Comparison of ENCODE assay signal across 8 mouse cellular contexts in genomic region chr5:128504502-128504901, GRCm38 (mm10).
A peak's percentile ranks its signal among the peaks of the same experiment; 100 is the strongest.
DNase-seq lines count a peak whose midpoint lies in the region; ATAC-seq and TF ChIP-seq lines count a peak whose summit lies in the region.

No protein-coding gene starts in this region.

- 11% methylated on average over 4 of the region's 4 CpGs for WGBS in heart, embryonic 11.5 days (ENCODE audit: insufficient replicate concordance)
- WGBS in thymus, adult 2 months = 10% methylated on average over 4 of the region's 4 CpGs
- WGBS in hindbrain, embryonic 12.5 days = 11% methylated on average over 4 of the region's 4 CpGs

- H3K9ac ChIP-seq in heart, embryonic 11.5 days (ENCODE audit: low read depth, low read length) = no peak overlapping the region
- H3K9ac ChIP-seq in hindbrain, embryonic 12.5 days = no peak overlapping the region

- no peak overlapping the region for H3K4me3 ChIP-seq in heart, embryonic 11.5 days (ENCODE audit: low read depth, low read length)
- no peak overlapping the region for H3K4me3 ChIP-seq in thymus, adult 2 months (ENCODE audit: control insufficient read depth, insufficient read depth, low read length)
- H3K4me3 ChIP-seq in hindbrain, embryonic 12.5 days = no peak overlapping the region

- no peak for ATAC-seq in heart, embryonic 11.5 days (replicated peaks; ENCODE audit: insufficient number of reproducible peaks, low FRiP score, low TSS enrichment)
- ATAC-seq in hindbrain, embryonic 12.5 days (ENCODE audit: low FRiP score) = peak; percentile 64; the same call in 1 of the 2 replicates

- no peak for TF ChIP-seq CTCF in thymus, adult 2 months (IDR thresholded peaks at IDR 0.05; ENCODE audit: borderline replicate concordance, control insufficient read depth, extremely low read depth, insufficient read depth, low read length, poor library complexity)

- H3K4me2 ChIP-seq in heart, embryonic 11.5 days = no peak overlapping the region
- no peak overlapping the region for H3K4me2 ChIP-seq in hindbrain, embryonic 12.5 days (replicated peaks)

- no peak for TF ChIP-seq POLR2A in thymus, adult 2 months (IDR thresholded peaks at IDR 0.05; ENCODE audit: control insufficient read depth, extremely low read depth, insufficient read depth, low read length, poor library complexity)

- H3K4me1 ChIP-seq in heart, embryonic 11.5 days (ENCODE audit: control insufficient read depth, insufficient read depth, low read length) = no peaks in the 10 kb centered on the region
- H3K4me1 ChIP-seq in thymus, adult 2 months (replicated peaks; ENCODE audit: control insufficient read depth, insufficient read depth, low read length) = no peaks in the 10 kb centered on the region
- H3K4me1 ChIP-seq in hindbrain, embryonic 12.5 days = no peaks in the 10 kb centered on the region

- no peak overlapping the region for H3K27ac ChIP-seq in heart, embryonic 11.5 days (ENCODE audit: low read depth, low read length)
- H3K27ac ChIP-seq in thymus, adult 2 months (ENCODE audit: control insufficient read depth, insufficient read depth, low read length) = no peak overlapping the region
- H3K27ac ChIP-seq in hindbrain, embryonic 12.5 days = no peak overlapping the region

- H3K9me3 ChIP-seq in heart, embryonic 11.5 days (replicated peaks; ENCODE audit: control insufficient read depth, low read length) = 0 out of 2 replicates have a peak, but pooled peaks cover 3% of the 10 kb centered on the region
- 0 out of 2 replicates have a peak, but pooled peaks cover 10% of the 10 kb centered on the region for H3K9me3 ChIP-seq in hindbrain, embryonic 12.5 days (replicated peaks)

- intact Hi-C loops in heart, postnatal 14 days (cut with DNase I) = no loop called here

- DNase-seq in heart, postnatal 14 days = peak; percentile 9 to 39
- DNase-seq in thymus, postnatal 25 days = peak; percentile 9
- DNase-seq in thymus, adult 2 months = no peak
- DNase-seq in cerebellum, postnatal 10 days = peak; percentile 82 to 86
- peak; percentile 4 for DNase-seq in lung, postnatal 25 days (ENCODE audit: low spot score)
- DNase-seq in urinary bladder, adult 18-20 months (ENCODE audit: low spot score in 2 of 2) = no peak

- no peaks in the 10 kb centered on the region for H3K27me3 ChIP-seq in heart, embryonic 11.5 days (ENCODE audit: control insufficient read depth, insufficient read depth, low read length)
- H3K27me3 ChIP-seq in thymus, adult 2 months (ENCODE audit: control insufficient read depth, insufficient read depth, low read length) = no peaks in the 10 kb centered on the region
- peaks cover 2% of the 10 kb centered on the region; the same call in 1 of the 2 replicates for H3K27me3 ChIP-seq in hindbrain, embryonic 12.5 days

- H3K36me3 ChIP-seq in heart, embryonic 11.5 days (ENCODE audit: control insufficient read depth, insufficient read depth, low read length) = no peaks in the 10 kb centered on the region
- H3K36me3 ChIP-seq in thymus, adult 2 months (ENCODE audit: control insufficient read depth, insufficient read depth, low read length) = no peaks in the 10 kb centered on the region
- no peaks in the 10 kb centered on the region for H3K36me3 ChIP-seq in hindbrain, embryonic 12.5 days

Comparison
In these comparisons a context has a peak if more than half of its experiments do, and no peak if none do; other contexts are left out.
1. DNase-seq: peak in heart, postnatal 14 days (2 of 2), thymus, postnatal 25 days (single experiment), cerebellum, postnatal 10 days (2 of 2) and lung, postnatal 25 days (single experiment); none in thymus, adult 2 months (single experiment) and urinary bladder, adult 18-20 months (0 of 2).